Mouse (Mus musculus) heart, embryonic 11.5 days (tissue): ENCODE results near the gene Rint1. TPM values are rescaled to one million over a fixed set of nuclear protein-coding genes. Genes with fewer than 3 reads are reported as not detected.

Experiments used
- ATAC-seq: fragments of 200-750 bp; cut with Nextera tagmentation; replicated peaks from 2 replicates; pipeline ENCODE4 v1.8.0; 2017; ENCODE audit warnings: moderate library complexity; ENCODE audit not compliant: insufficient number of reproducible peaks, low FRiP score, low TSS enrichment
- H3K27ac ChIP-seq: fragments of 300-500 bp; sonication (generic); 2 replicates; pipeline ENCODE4 v1.5.1; 2014; ENCODE audit warnings: mild to moderate bottlenecking, low read depth, low read length
- H3K27me3 ChIP-seq: fragments of 300-500 bp; sonication (generic); 2 replicates; pipeline ENCODE4 v1.6.1; 2014; ENCODE audit warnings: mild to moderate bottlenecking, low read length, mixed read lengths; ENCODE audit not compliant: control insufficient read depth, insufficient read depth
- H3K36me3 ChIP-seq: fragments of 300-500 bp; sonication (generic); 2 replicates; pipeline ENCODE4 v1.6.1; 2014; ENCODE audit warnings: mild to moderate bottlenecking, low read length, moderate library complexity, mixed read lengths; ENCODE audit not compliant: control insufficient read depth, insufficient read depth
- H3K4me1 ChIP-seq: fragments of 300-500 bp; sonication (generic); 2 replicates; pipeline ENCODE4 v1.6.1; 2014; ENCODE audit warnings: low read length; ENCODE audit not compliant: control insufficient read depth, insufficient read depth
- H3K4me2 ChIP-seq: fragments of 300-500 bp; sonication (generic); 2 replicates; pipeline ENCODE4 v1.6.1; 2014; ENCODE audit warnings: mild to moderate bottlenecking, moderate library complexity
- H3K4me3 ChIP-seq: fragments of 300-500 bp; sonication (generic); 2 replicates; pipeline ENCODE4 v1.5.1; 2014; ENCODE audit warnings: low read depth, low read length
- H3K9ac ChIP-seq: fragments of 300-500 bp; sonication (generic); 2 replicates; pipeline ENCODE4 v1.6.1; 2014; ENCODE audit warnings: mild to moderate bottlenecking, low read depth, low read length, moderate library complexity
- H3K9me3 ChIP-seq: fragments of 300-500 bp; sonication (generic); replicated peaks from 2 replicates; pipeline ENCODE4 v1.6.1; 2016; ENCODE audit warnings: low read length; ENCODE audit not compliant: control insufficient read depth
- WGBS: fragments of 180-500 bp; shearing (Covaris S2); extraction: QIAGEN DNeasy Blood & Tissue Kit; methylation state at CpG from one replicate; pipeline ENCODE4 v1.1.7; 2014; ENCODE audit not compliant: insufficient replicate concordance; 5-methylcytosine and 5-hydroxymethylcytosine counted together
- polyA plus RNA-seq: library from polyadenylated mRNA; unstranded; fragments of >200 nt; fragmentation: Nextera tagmentation; extraction: Ambion mirVana; gene quantifications from 2 replicates; pipeline ENCODE4 v1.2.1, GENCODE M21; 2014

Gene Rint1
- polyA plus RNA-seq, 1 experiment from 2014 or later = 31.7 TPM

- H3K27me3 ChIP-seq = no peaks in the 10 kb centered on the region
- H3K9ac ChIP-seq = no peak overlapping the region
- WGBS = 57% methylated on average over 8 of the region's 8 CpGs
- H3K4me2 ChIP-seq = no peak overlapping the region
- H3K9me3 ChIP-seq = no peaks in the 10 kb centered on the region
- peak; percentile 72 for ATAC-seq
- H3K36me3 ChIP-seq = peaks cover 23% of the 10 kb centered on the region
- H3K27ac ChIP-seq = no peak overlapping the region
- H3K4me3 ChIP-seq = no peak overlapping the region
- H3K4me1 ChIP-seq = no peaks in the 10 kb centered on the region
Measured at GRCm38 (mm10) chr5:23771105-23771504, 16.4 kb upstream of the Rint1 start.

GRCm38 (mm10) chr5:23774186-23774585 is 13.3 kb upstream of the Rint1 start:
- H3K4me1 ChIP-seq = no peaks in the 10 kb centered on the region

GRCm38 (mm10) chr5:23780516-23780915 is 7.0 kb upstream of the Rint1 start:
- Histone ChIP-seq H3K9ac (no peak overlapping the region), H3K27ac (no peak overlapping the region), H3K4me3 (no peak overlapping the region), H3K4me1 (peaks cover 10% of the 10 kb centered on the region; the same call in 1 of the 2 replicates), H3K36me3 (peaks cover 5% of the 10 kb centered on the region; the same call in 1 of the 2 replicates), H3K4me2 (no peak overlapping the region), H3K9me3 (no peaks in the 10 kb centered on the region), H3K27me3 (no peaks in the 10 kb centered on the region)
- 80% methylated on average over 4 of the region's 4 CpGs for WGBS
- ATAC-seq = no peak

More at GRCm38 (mm10) chr5:23774186-23774585, 13.3 kb upstream of the Rint1 start:
- Histone ChIP-seq H3K27me3 (no peaks in the 10 kb centered on the region), H3K27ac (no peak overlapping the region), H3K36me3 (peaks cover 20% of the 10 kb centered on the region), H3K9me3 (no peaks in the 10 kb centered on the region), H3K9ac (no peak overlapping the region), H3K4me2 (no peak overlapping the region), H3K4me3 (no peak overlapping the region)
- WGBS = 68% methylated on average over 6 of the region's 6 CpGs
- no peak for ATAC-seq

- H3K4me2 ChIP-seq = no peak overlapping the region
- ATAC-seq = no peak
Measured at GRCm38 (mm10) chr5:23781172-23781571, 6.3 kb upstream of the Rint1 start.

GRCm38 (mm10) chr5:23782051-23782810 is 5.3 kb upstream of the Rint1 start:
- 36% methylated on average over 8 of the region's 8 CpGs for WGBS
- H3K9ac ChIP-seq = peak overlapping the region; percentile 90
- H3K27me3 ChIP-seq = no peaks in the 10 kb centered on the region
- peak overlapping the region; percentile 72 for H3K4me2 ChIP-seq
- peak overlapping the region; percentile 85 for H3K4me3 ChIP-seq
- ATAC-seq = no peak
- H3K36me3 ChIP-seq = no peaks in the 10 kb centered on the region
- H3K27ac ChIP-seq = no peak overlapping the region
- H3K9me3 ChIP-seq = no peaks in the 10 kb centered on the region
- peaks cover 11% of the 10 kb centered on the region; the same call in 1 of the 2 replicates for H3K4me1 ChIP-seq

More at GRCm38 (mm10) chr5:23781172-23781571, 6.3 kb upstream of the Rint1 start:
- peaks cover 10% of the 10 kb centered on the region; the same call in 1 of the 2 replicates for H3K4me1 ChIP-seq
- 0 out of 2 replicates have a peak, but pooled peaks cover 2% of the 10 kb centered on the region for H3K36me3 ChIP-seq
- H3K27ac ChIP-seq = no peak overlapping the region
- no peaks in the 10 kb centered on the region for H3K27me3 ChIP-seq
- no peak overlapping the region for H3K4me3 ChIP-seq
- no peaks in the 10 kb centered on the region for H3K9me3 ChIP-seq
- no peak overlapping the region for H3K9ac ChIP-seq
- 61% methylated on average over 4 of the region's 4 CpGs for WGBS

- Histone ChIP-seq H3K27me3 (no peaks in the 10 kb centered on the region), H3K4me2 (peak within 1 kb of the TSS; percentile 72), H3K4me1 (peaks cover 13% of the 10 kb centered on the region; the same call in 1 of the 2 replicates), H3K36me3 (no peaks in the 10 kb centered on the region), H3K9ac (peak within 1 kb of the TSS; percentile 90), H3K27ac (peak within 1 kb of the TSS; percentile 51; the same call in 1 of the 2 replicates), H3K4me3 (peak within 1 kb of the TSS; percentile 85), H3K9me3 (no peaks in the 10 kb centered on the region)
- under 1% methylated on average over 82 of the region's 86 CpGs for WGBS
- peak; percentile 92 for ATAC-seq
Measured at GRCm38 (mm10) chr5:23782931-23783877, 4.3 kb upstream of the Rint1 start, which contains the start of gene Pus7. Gene Pus7, minus strand, starts transcription at chr5:23783711.

GRCm38 (mm10) chr5:23788390-23788830 is 899 bp downstream of the Rint1 start:
- H3K4me1 ChIP-seq = peaks cover 9% of the 10 kb centered on the region
- H3K36me3 ChIP-seq = 0 out of 2 replicates have a peak, but pooled peaks cover 2% of the 10 kb centered on the region
- no peak for ATAC-seq
- H3K9me3 ChIP-seq = no peaks in the 10 kb centered on the region
- no peaks in the 10 kb centered on the region for H3K27me3 ChIP-seq
- no peak overlapping the region for H3K27ac ChIP-seq
- WGBS = 35% methylated on average over 3 of the region's 3 CpGs
- peak overlapping the region; percentile 98 for H3K4me3 ChIP-seq
- H3K4me2 ChIP-seq = peak overlapping the region; percentile 94
- peak overlapping the region; percentile 96 for H3K9ac ChIP-seq

- no peaks in the 10 kb centered on the region for H3K27me3 ChIP-seq
- no peak for ATAC-seq
- no peak overlapping the region for H3K27ac ChIP-seq
- peaks cover 9% of the 10 kb centered on the region for H3K4me1 ChIP-seq
- no peak overlapping the region for H3K4me2 ChIP-seq
- 79% methylated on average over 4 of the region's 4 CpGs for WGBS
- H3K4me3 ChIP-seq = no peak overlapping the region
- H3K36me3 ChIP-seq = peaks cover 3% of the 10 kb centered on the region
- H3K9me3 ChIP-seq = no peaks in the 10 kb centered on the region
- H3K9ac ChIP-seq = no peak overlapping the region
Measured at GRCm38 (mm10) chr5:23789078-23789612, 1.6 kb downstream of the Rint1 start.
